Mouse (Mus musculus): ENCODE results near the gene Nck2.

Nck2 gene

DNA sequence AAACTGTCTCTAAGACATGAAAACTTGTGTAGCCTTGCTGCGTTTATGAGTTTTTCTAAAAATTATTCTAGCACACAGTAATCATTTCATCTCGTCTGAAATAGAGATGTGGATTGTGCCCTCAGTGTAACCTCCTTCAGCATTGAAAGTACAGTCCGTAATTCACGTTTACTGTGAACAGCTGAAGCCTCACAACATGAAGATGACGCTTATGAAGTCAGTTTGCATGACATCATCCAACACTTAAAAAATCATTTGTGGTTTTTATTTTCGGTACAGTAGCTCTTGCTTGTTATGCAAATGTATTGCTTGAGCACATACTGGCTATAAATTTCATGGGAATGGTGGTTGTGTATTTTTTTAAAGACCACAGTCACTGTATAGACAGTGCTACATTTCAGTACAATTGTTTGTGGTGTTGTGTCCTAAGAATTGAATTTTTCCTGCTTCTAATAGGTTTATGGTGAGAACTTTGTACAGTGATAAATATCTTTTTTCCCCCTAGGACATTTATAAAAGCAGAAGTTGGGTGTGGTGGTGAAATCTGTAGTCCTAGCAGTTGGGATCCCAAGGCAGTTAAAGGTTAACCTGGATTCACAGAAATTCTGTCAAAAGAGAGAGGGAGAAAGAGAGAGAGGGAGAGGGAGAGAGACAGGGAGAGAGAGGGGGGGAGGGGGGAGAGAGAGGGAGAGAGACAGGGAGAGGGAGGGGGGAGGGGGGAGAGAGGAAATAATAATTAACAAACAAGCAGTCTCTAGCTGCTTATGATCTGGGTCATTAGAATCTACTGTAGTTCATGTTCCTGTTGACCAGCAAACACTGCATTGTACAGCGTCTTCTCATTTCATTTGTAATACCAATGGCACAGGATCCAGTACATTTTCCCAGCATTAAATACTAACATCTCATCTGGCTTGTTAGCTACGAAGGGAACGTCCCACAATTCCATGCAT, 14.2 kb upstream of the Nck2 start:
- DNase-seq (ENCODE audit: low read depth in 2 of 2, low spot score in 2 of 2): no peak

DNA sequence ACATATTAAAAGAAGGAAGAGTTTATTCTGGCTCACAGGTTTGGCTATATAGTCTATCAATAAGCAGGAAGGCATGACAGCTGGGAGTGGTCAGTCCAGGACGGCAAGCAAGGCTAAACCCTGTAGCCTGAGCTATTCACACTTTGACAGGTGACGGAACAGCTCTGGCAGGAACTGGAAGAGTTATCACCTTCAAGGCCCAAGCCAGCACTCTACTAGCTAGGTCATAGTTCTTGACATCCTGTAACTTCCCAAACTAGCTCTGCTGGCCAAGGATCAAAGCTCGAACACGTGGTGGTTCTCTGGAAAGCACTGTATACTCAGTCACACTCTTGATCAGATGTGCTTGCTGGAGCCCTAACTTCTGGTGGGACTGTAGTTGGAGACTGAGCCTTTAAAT, 10.5 kb upstream of the Nck2 start:
- no peak for DNase-seq (ENCODE audit: low read depth in 2 of 2, low spot score in 2 of 2)

DNA sequence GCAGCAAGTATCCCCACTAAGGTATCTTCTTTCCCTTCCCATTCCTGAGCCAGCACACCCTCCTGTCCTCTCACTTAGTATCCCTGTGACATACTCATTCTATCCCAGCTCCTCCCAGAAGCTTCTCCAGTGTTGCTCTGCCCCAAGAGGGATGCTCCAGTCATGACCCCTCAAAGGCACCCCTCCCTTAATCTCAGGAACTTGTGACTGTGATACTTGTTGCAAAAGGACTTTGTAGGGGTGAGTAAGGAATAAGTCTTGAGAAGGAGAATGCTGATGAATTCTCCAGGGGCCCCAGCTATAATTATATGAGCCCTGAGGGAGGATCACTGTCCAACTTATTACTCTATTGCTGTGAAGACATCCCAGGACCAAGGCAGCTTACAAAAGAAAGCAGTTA, 7.8 kb upstream of the Nck2 start:
- no peak for DNase-seq (ENCODE audit: low read depth in 2 of 2, low spot score in 2 of 2)

DNA sequence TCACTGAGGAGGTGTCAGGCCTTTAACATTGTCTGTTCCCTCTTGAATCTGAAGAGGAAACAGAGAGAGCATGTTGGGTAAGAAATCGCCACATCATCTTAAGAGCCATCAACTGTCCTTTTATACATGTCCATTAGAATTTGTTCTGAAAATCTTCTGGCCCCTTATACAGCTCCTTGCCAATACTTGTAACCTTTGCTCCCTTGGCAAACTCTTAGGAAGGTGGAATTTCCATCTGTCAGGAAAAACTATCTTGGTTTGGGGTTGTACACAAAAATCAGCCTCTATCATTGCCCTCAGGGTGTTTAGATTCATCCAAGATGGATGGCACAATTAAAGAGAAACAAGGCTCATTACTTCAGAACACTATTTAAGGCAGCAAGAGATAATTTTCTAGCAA, 5.1 kb upstream of the Nck2 start:
- no peak for DNase-seq (ENCODE audit: low read depth in 2 of 2, low spot score in 2 of 2)

DNA sequence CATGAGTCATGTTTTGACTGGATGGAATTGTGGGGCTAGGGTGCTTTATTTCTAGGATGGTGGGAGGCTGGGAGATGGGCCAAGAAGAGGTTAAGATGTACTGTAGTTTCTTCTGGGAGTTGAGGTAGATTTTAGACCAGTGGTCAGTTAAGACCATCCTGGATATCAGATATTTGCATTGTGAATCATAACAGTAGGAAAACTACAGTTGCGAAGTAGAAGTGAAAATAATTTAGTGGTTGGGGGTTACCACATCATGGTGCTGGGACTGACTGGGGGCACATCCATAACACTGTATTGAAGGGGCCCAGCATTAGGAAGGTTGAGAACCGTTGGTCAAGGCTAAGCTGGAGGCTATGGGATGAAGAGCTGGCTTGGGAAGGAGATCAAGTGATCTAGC, 1.8 kb upstream of the Nck2 start:
- DNase-seq (ENCODE audit: low read depth in 2 of 2, low spot score in 2 of 2): no peak

DNA sequence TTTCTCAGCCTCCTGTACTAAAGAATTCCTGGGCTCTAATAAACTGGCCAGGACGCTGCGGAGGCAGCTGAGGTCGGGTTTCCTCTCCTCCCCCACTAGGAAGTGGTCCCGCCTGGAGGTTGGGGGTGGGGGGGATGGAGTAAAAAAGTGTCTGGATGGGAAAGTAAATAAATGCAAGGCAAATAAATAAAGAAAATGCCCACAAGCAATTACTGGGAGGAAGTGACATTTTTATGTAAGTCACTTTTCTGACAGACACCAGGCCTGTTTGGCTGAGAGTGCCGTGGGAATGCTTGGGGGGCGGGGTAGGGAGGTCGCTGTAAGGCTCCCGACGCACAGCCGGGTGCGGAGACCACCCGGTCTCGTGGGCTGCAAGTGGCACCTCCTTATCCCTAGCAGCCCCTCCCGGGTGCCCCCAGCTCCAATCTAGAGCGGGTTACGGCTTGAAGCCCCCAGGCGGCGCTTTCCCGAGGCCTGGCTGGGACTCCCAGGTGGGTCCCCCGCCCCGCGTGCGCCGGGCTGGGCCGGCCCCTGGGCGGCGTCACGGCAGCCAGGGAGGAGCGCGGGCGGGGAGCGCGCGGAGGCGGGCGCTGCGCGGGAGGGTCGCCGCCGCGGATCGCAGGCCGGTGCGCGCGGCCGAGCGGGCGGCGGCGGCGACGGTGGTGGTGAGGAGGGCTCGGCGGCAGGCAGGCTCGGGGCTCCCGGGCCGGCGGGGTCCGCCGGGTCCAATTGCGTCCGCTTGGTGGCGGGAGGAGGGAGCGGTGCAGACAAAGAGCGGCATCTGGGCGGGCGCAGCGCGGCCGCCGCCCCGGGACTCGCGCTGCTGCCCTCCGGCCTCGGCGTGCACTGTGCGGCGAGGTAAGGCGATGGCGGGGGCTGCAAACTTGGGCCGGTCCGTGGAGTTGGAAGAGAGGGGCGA, 1.1 kb downstream of the Nck2 start:
- peak; percentile 69 to 72 for DNase-seq (ENCODE audit: low read depth in 2 of 2, low spot score in 2 of 2)

DNA sequence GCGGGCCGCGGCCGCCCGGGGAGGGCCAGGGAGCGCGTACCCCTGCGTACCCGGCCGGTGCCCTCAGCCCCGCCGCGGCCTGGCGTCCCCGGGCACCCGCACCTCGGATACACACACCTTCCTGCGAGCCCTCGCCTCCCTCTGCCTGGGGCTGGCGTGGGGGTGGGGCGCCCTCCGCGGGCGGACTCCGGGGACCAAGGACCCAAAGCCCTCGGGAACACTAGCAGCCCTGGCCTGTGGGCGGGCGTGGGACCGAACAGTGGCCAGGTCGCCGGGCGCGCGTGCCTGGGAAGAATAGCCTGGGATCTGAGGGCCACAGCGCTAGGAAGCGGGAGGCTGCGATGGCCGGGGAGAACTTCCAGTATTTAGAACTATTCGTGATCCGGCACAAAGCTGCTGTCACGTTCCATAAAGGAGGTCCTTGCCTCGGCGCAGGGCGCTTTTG, 1.7 kb downstream of the Nck2 start:
- DNase-seq (ENCODE audit: low read depth in 2 of 2, low spot score in 2 of 2): peak; percentile 36 to 41

DNA sequence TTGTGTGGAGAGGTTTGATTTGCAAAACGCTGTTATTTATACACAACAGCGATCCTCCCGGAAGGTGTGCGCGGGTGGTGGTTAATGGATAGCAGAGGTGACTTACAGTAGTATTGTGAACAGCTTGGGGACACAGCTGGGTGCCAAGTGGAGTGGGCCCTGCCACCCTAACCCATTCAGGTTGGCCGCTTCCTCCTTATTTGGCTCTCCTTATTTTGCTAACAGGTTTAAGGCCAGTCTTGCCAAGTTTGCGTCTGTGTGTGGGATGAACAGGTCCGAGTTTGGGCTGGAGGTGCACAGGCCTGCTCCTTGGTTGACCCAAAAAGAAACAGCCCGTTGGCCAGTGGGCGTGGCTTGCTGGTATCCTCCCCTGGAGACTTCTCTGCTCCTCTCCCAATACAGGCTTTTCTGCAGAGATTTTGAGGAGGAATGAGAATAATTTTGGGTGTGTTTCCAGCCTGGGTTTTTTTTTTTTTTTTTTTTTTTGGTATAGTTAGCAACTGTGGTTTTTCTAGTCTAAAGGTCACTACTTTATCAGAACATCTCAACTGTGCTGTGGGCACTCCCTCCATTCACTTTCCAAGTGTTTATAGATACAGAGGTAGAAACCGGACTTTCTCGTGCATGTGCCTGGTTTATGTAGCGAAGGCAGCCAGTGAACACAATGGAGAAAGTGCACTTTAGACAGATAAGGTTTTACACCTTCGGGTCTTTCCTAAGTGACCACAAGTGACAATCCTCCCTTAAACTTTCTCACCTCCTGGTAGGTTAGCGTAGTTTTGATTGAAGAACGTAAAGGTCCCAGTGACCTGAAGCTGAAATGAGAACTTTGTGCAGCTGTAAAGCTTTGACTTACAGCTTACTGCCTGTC, 2.6 kb downstream of the Nck2 start:
- peak in 1 of 2 experiments; percentile 20 for DNase-seq (ENCODE audit: low read depth in 2 of 2, low spot score in 2 of 2)

DNA sequence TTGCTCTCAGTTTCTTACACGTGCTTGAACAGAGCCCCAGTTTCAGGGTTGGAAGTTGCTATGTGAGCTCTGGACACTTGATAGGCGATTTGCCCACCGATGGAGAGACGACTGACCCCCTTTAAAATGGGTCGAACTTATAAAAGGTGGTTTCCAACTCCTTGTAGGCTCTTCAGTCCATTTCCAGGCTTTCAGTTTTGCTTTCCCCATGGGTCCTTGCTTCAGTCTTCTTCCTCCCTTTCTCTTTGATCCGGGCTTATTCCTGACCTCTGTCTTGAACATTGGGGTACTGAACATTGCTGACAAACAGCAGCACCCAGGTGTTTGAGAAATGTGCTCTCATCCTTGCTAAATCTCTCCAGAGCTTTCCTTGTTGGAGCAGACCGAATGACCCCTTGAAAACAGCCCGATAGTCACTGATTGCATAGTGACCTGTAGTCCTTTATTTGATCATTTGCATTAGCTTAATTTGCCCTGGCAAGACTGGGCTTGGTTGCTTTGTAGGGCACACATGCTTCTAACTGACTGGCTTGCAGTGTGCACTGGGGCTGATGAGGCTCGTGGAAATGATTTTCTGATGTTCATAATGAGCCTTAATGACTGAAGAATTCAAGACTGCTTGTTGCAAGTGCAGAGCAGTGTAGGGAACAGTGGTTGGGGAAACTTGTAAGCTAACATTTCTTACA, 3.4 kb downstream of the Nck2 start:
- no peak for DNase-seq (ENCODE audit: low read depth in 2 of 2, low spot score in 2 of 2)

DNA sequence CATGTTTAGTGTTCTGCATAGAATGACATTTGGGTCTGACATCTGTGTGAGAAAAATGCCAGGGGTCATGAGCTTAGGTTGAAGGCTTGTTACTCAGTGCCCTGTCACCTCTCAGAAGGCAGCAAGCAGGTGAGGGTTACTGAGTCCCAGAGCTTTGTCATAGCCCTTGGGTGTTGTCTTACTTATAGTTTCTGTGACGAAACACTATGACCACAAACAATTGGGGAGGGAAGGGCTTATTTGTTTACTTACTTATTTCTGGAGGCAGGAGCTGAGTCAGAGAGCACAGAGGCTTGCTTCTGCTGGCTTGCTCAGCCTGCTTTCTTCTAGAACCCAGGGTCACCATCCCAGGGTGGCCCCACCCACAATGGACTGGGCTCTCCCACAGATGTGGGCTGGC, 6.4 kb downstream of the Nck2 start:
- DNase-seq (ENCODE audit: low read depth in 2 of 2, low spot score in 2 of 2): no peak

DNA sequence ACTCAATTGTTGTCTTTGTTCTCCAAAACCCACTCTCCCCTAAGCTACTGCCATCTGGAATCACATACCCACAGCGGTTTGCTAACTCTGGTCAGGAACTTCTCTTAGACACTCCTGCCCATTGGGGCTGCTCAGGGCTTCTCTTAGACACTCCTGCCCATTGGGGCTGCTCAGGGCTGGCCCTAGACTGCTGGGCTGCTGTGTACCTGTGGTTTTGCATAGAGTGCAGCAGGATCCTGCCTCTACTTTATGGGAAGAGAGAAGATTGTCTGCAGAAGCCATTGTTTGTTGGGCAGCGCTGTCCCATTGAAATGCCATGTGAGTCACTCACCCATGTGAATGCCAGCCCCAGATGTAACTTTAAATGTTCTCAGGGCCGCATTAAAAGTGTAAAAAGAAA, 9.3 kb downstream of the Nck2 start:
- DNase-seq (ENCODE audit: low read depth in 2 of 2, low spot score in 2 of 2): no peak

DNA sequence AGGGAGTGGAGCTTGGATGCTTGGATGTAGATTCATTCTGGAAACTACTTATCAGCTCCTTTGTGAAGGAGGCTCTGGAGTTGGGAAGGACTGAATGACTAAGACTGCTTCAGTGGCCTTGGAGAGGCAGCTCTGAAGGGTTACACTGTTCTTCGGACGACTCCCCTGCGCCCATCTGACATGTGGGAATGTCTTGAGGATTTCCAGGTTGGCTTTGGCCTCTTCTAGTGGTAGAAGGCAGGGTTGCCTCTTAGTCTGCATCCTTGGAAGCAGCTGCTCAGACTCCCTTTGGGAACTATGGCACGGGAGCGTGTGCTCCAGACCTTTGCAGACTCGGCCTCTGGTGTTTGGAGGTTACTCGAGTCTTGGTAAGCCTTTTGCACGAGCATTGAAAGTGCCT, 10.4 kb downstream of the Nck2 start:
- DNase-seq (ENCODE audit: low read depth in 2 of 2, low spot score in 2 of 2): no peak

DNA sequence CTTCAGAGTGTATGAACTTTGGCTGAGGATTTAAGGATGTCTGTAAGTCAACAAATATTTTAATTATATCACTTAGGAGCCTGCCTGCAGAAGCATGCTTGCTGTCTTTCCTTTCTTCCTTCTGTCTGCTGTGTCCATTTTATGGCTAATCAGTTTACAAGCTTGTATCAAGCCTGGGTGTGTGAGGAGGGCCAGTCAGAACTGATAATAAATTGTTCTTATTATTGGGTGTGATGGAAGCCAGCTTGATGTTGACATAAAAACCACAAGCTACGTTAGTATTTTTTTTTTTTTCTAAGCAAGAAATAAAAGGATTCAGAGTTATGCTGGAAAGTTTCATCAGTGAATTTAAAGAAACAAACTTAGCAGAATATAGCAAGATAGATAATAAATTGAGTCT, 10.8 kb downstream of the Nck2 start:
- DNase-seq (ENCODE audit: low read depth in 2 of 2, low spot score in 2 of 2): no peak

DNA sequence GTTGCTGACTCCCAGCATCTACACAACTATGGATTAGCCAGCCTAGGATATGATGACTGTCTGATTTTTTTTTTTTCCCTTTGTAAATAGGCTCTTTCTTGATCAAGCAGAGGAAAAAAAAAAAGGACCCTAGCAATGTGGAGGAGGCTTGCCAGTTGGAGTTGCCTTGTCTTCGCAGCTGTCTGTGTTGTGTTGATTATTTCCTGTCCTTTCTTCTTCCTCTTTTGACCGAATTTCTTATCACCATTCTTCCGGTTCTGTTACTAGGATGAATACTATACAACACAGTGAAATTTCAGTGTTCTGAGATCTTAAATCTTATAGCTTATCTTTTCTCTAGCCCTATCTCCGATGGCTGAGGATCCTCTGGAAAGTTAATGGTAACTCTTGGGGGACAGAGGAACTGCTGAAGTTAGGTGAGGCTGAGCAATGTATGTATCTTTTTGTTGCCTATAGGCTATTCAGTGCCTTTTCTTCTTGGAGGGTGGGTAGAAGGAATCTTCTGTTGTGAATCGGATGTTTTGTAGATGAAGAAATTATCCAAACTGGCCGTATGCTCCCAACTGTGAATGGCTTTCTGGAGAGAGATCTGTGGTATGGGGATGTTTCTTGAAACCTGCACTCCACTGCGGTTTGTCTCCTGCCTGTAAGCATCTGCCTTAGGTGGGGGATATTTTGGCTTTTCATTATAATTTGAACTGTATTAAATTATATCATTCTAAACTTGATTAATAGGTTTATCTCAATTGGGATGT, 12.8 kb downstream of the Nck2 start:
- DNase-seq (ENCODE audit: low read depth in 2 of 2, low spot score in 2 of 2): no peak

DNA sequence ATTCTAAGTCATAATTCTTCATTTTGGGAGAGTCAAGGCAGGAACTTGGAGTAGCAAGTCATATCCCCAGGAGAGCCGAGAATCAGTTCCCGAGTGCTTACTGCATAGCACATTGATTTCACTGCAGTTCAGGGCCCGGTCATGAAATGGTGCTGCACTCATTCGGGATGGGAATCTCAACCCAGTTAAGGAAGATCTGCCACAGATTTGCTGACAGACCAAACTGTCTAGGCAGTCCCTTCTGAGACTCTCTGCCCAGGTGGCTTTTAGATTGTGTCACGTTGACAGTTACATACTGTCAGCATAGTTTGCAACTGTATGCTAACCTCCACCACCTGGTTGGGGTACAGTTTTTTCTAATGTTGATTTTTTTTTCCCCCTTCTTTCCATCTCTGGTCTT, 16.1 kb downstream of the Nck2 start:
- DNase-seq (ENCODE audit: low read depth in 2 of 2, low spot score in 2 of 2): no peak

DNA sequence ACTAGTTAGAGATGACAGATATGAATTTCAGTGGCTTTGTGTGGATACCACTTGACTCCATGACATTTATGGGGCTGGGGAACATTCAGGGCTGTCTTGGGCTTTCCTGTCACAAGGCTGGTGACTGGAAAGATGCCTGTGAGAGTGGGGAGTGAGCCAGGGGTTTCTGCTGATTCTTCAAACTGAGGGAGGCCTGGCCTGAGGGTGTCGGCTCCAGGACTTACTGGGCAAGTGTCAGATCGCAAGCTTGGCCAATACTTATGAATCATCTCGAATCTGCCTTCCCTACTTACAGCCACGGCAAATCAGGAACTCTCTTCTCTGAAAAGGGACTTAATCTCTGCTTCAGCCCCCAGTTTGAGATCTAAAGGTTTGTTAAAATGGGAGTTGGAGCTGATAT, 18.3 kb downstream of the Nck2 start:
- no peak for DNase-seq (ENCODE audit: low read depth in 2 of 2, low spot score in 2 of 2)

DNA sequence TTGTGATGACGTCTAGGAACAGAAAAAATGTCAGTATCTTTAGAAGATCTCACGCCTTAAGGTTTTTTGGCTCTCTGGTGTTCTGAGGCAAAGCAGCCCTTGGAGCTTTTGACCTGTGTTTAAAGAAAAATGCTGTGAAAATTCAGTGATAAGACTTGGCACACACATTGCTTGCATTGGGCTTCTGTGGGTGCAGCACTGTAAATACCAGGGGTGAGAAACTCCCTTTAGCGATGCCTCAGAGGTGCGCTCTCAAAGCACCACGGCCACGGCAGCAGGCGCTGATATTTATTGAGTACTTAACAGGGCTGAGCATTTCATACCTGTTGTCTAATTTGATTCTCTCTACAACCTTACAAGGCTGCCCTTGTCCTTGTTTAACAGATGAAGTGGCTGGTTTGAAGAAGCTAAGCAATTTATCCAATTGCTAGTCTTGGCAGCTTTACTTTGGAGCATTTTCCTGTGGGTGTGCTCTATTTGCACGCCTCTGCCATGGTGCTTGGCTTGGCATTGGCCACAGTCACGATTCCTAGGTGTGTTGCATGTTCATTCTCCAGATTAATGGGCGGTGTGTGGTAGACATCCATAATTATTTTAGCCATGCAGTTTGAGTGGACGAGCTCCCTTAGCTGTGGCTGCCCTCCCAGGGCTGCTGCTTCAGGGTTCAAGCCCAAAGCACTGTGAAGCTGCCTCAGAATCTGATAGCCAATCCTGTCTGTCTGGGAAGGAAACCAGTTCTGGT, 19.7 kb downstream of the Nck2 start:
- DNase-seq (ENCODE audit: low read depth in 2 of 2, low spot score in 2 of 2): no peak

DNA sequence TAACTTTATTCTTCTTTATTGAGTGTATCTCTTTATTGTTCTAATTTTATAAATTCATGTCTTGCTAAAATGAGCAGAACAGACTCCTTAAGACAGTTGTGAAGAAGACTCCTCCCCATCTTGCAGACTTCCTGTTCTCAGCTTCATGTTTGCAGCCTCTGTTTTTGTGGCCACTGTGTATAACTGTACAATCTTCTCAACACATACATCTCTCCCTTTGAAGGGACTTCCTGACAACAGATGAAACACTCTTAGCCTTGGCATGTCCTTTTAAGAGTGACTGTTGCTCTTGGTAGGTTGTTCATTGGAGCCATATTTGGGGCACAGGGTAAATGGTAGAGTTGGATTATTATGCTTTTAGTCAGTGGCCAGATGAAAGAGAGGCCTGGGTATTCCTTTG, 20.6 kb downstream of the Nck2 start:
- DNase-seq (ENCODE audit: low read depth in 2 of 2, low spot score in 2 of 2): peak; percentile 48 to 63
